16 mouse cellular contexts compared by ENCODE assay signal in genomic region chr13:64405550-64405949, GRCm38 (mm10). TPM values are rescaled to one million over a fixed set of nuclear protein-coding genes. Genes with fewer than 3 reads are reported as not detected.
DNase-seq lines count a peak whose midpoint lies in the region; ATAC-seq lines count a peak whose summit lies in the region.
"Had no signal": no experiment of that assay in that cellular context is flagged by ENCODE, and none has a peak within 500 bp of the region (broad histone marks: within the 10 kb centered on the region; RNA-seq: fewer than 3 reads in every experiment).

No protein-coding gene starts in this region.

- H3K36me3 ChIP-seq in embryonic facial prominence, embryonic 14.5 days (ENCODE audit: control insufficient read depth, insufficient read depth, low read length): no peaks in the 10 kb centered on the region
- H3K36me3 ChIP-seq in embryonic facial prominence, embryonic 10.5 days (replicated peaks): no peaks in the 10 kb centered on the region
- H3K36me3 ChIP-seq in heart, embryonic 15.5 days: no peaks in the 10 kb centered on the region
- H3K36me3 ChIP-seq in limb, embryonic 15.5 days: no peaks in the 10 kb centered on the region
- no peaks in the 10 kb centered on the region for H3K36me3 ChIP-seq in limb, embryonic 10.5 days
- H3K36me3 ChIP-seq in embryonic facial prominence, embryonic 15.5 days: no peaks in the 10 kb centered on the region
- H3K36me3 ChIP-seq: hindbrain, embryonic 10.5 days; midbrain, embryonic 12.5 days had no signal

- no peak overlapping the region for H3K4me2 ChIP-seq in embryonic facial prominence, embryonic 14.5 days (ENCODE audit: low read depth, low read length)
- H3K4me2 ChIP-seq in heart, embryonic 15.5 days: no peak overlapping the region
- H3K4me2 ChIP-seq in limb, embryonic 15.5 days: no peak overlapping the region
- no peak overlapping the region for H3K4me2 ChIP-seq in embryonic facial prominence, embryonic 15.5 days (replicated peaks)
- H3K4me2 ChIP-seq: midbrain, embryonic 12.5 days had no signal

- H3K27me3 ChIP-seq in embryonic facial prominence, embryonic 14.5 days (replicated peaks; ENCODE audit: control insufficient read depth, insufficient read depth, low read length): no peaks in the 10 kb centered on the region
- no peaks in the 10 kb centered on the region for H3K27me3 ChIP-seq in embryonic facial prominence, embryonic 10.5 days (replicated peaks; ENCODE audit: low read depth, poor library complexity, severe bottlenecking)
- H3K27me3 ChIP-seq in heart, embryonic 15.5 days: no peaks in the 10 kb centered on the region
- no peaks in the 10 kb centered on the region for H3K27me3 ChIP-seq in limb, embryonic 15.5 days
- H3K27me3 ChIP-seq in limb, embryonic 10.5 days (ENCODE audit: low read depth, poor library complexity, severe bottlenecking): no peaks in the 10 kb centered on the region
- no peaks in the 10 kb centered on the region for H3K27me3 ChIP-seq in embryonic facial prominence, embryonic 15.5 days
- H3K27me3 ChIP-seq: midbrain, embryonic 12.5 days had no signal

- H3K4me1 ChIP-seq in embryonic facial prominence, embryonic 14.5 days (ENCODE audit: control insufficient read depth, insufficient read depth, low read length): peaks cover 12% of the 10 kb centered on the region; the same call in 1 of the 2 replicates
- peaks cover 11% of the 10 kb centered on the region; the same call in 1 of the 2 replicates for H3K4me1 ChIP-seq in embryonic facial prominence, embryonic 10.5 days
- H3K4me1 ChIP-seq in heart, embryonic 15.5 days (replicated peaks): peaks cover 14% of the 10 kb centered on the region
- peaks cover 12% of the 10 kb centered on the region for H3K4me1 ChIP-seq in limb, embryonic 15.5 days
- H3K4me1 ChIP-seq in limb, embryonic 10.5 days: peaks cover 5% of the 10 kb centered on the region; the same call in 1 of the 2 replicates
- H3K4me1 ChIP-seq in embryonic facial prominence, embryonic 15.5 days: 0 out of 2 replicates have a peak, but pooled peaks cover 9% of the 10 kb centered on the region
- H3K4me1 ChIP-seq: midbrain, embryonic 12.5 days had no signal

- WGBS in embryonic facial prominence, embryonic 14.5 days: 74% methylated on average over 6 of the region's 6 CpGs
- 83% methylated on average over 6 of the region's 6 CpGs for WGBS in embryonic facial prominence, embryonic 10.5 days
- 52% methylated on average over 6 of the region's 6 CpGs for WGBS in heart, embryonic 15.5 days
- 53% methylated on average over 6 of the region's 6 CpGs for WGBS in limb, embryonic 15.5 days
- 84% methylated on average over 6 of the region's 6 CpGs for WGBS in limb, embryonic 10.5 days
- 68% methylated on average over 6 of the region's 6 CpGs for WGBS in embryonic facial prominence, embryonic 15.5 days

- H3K4me3 ChIP-seq in embryonic facial prominence, embryonic 14.5 days (ENCODE audit: low read depth, low read length): no peak overlapping the region
- no peak overlapping the region for H3K4me3 ChIP-seq in embryonic facial prominence, embryonic 10.5 days
- no peak overlapping the region for H3K4me3 ChIP-seq in heart, embryonic 15.5 days
- no peak overlapping the region for H3K4me3 ChIP-seq in limb, embryonic 15.5 days
- H3K4me3 ChIP-seq in limb, embryonic 10.5 days: no peak overlapping the region
- H3K4me3 ChIP-seq in embryonic facial prominence, embryonic 15.5 days (replicated peaks): no peak overlapping the region
- H3K4me3 ChIP-seq: hindbrain, embryonic 10.5 days; midbrain, embryonic 12.5 days had no signal

- no peak for ATAC-seq in embryonic facial prominence, embryonic 14.5 days (ENCODE audit: low read depth)
- no peak for ATAC-seq in heart, embryonic 15.5 days (replicated peaks; ENCODE audit: insufficient number of reproducible peaks, insufficient read depth, low FRiP score, low read depth)
- no peak for ATAC-seq in limb, embryonic 15.5 days (ENCODE audit: insufficient number of reproducible peaks, low FRiP score, low TSS enrichment, low read depth)
- ATAC-seq in embryonic facial prominence, embryonic 15.5 days (ENCODE audit: insufficient number of reproducible peaks, low FRiP score, low TSS enrichment, low read depth): no peak
- ATAC-seq: forebrain, embryonic 14.5 days had no signal

- peak; percentile 11 for DNase-seq in embryonic facial prominence, embryonic 14.5 days (ENCODE audit: low spot score)
- no peak for DNase-seq in embryonic facial prominence, embryonic 10.5 days (ENCODE audit: low spot score)
- DNase-seq in heart, adult 18-20 months: no peak
- no peak for DNase-seq in limb, embryonic 10.5 days (ENCODE audit: low spot score)
- DNase-seq in testis, postnatal 14 days (ENCODE audit: low spot score): no peak
- DNase-seq: B cell, adult 2 months; gastrocnemius, postnatal 25 days had no signal

- H3K9me3 ChIP-seq in embryonic facial prominence, embryonic 14.5 days (ENCODE audit: control insufficient read depth, low read length): no peaks in the 10 kb centered on the region
- no peaks in the 10 kb centered on the region for H3K9me3 ChIP-seq in embryonic facial prominence, embryonic 10.5 days
- H3K9me3 ChIP-seq in heart, embryonic 15.5 days (replicated peaks): no peaks in the 10 kb centered on the region
- H3K9me3 ChIP-seq in limb, embryonic 15.5 days: no peaks in the 10 kb centered on the region
- H3K9me3 ChIP-seq in limb, embryonic 10.5 days (replicated peaks): no peaks in the 10 kb centered on the region
- H3K9me3 ChIP-seq in embryonic facial prominence, embryonic 15.5 days (replicated peaks): no peaks in the 10 kb centered on the region
- H3K9me3 ChIP-seq: hindbrain, embryonic 10.5 days; midbrain, embryonic 12.5 days had no signal

- H3K9ac ChIP-seq in embryonic facial prominence, embryonic 14.5 days (ENCODE audit: low read depth, low read length): no peak overlapping the region
- H3K9ac ChIP-seq in heart, embryonic 15.5 days: no peak overlapping the region
- H3K9ac ChIP-seq in limb, embryonic 15.5 days: no peak overlapping the region
- no peak overlapping the region for H3K9ac ChIP-seq in embryonic facial prominence, embryonic 15.5 days
- H3K9ac ChIP-seq: liver, embryonic 14.5 days; midbrain, embryonic 12.5 days had no signal

- H3K27ac ChIP-seq in embryonic facial prominence, embryonic 14.5 days (replicated peaks; ENCODE audit: low read depth, low read length): no peak overlapping the region
- H3K27ac ChIP-seq in embryonic facial prominence, embryonic 10.5 days (replicated peaks): no peak overlapping the region
- peak overlapping the region; percentile 29; the same call in 1 of the 2 replicates for H3K27ac ChIP-seq in heart, embryonic 15.5 days
- H3K27ac ChIP-seq in limb, embryonic 15.5 days: peak overlapping the region; percentile 38; the same call in 1 of the 2 replicates
- H3K27ac ChIP-seq in limb, embryonic 10.5 days: no peak overlapping the region
- 0 out of 2 replicates have a peak overlapping the region, but pooled peaks have one; percentile 2 for H3K27ac ChIP-seq in embryonic facial prominence, embryonic 15.5 days (replicated peaks)
- H3K27ac ChIP-seq: hindbrain, embryonic 10.5 days; kidney, postnatal 0 days; liver, embryonic 14.5 days; macrophage; midbrain, embryonic 12.5 days had no signal

RNA-seq across cellular contexts. Expression of gene Cdk20, which starts 26.6 kb away (rescaled TPM):
- 11.0 and 11.6 TPM in 2 replicates for polyA plus RNA-seq in embryonic facial prominence, embryonic 14.5 days (2014; fragmentation: Nextera tagmentation; extraction: Ambion mirVana)
- 10.2 and 11.7 TPM in 2 replicates for polyA plus RNA-seq in embryonic facial prominence, embryonic 10.5 days (2016; fragmentation: Nextera tagmentation; extraction: Ambion mirVana)
- polyA plus RNA-seq in heart, embryonic 15.5 days (2015; fragmentation: Nextera tagmentation; extraction: Ambion mirVana): 6.0 and 10.5 TPM in 2 replicates
- total RNA-seq in heart, adult 18-20 months (2021): 1 to 10 TPM; 2.5 to 4.4 TPM
- 13.7 and 16.8 TPM in 2 replicates for polyA plus RNA-seq in limb, embryonic 15.5 days (2015; fragmentation: Nextera tagmentation; extraction: Ambion mirVana)
- polyA plus RNA-seq in limb, embryonic 10.5 days (2016; fragmentation: Nextera tagmentation; extraction: Ambion mirVana): 9.0 and 11.8 TPM in 2 replicates
- polyA plus RNA-seq in embryonic facial prominence, embryonic 15.5 days (2015; fragmentation: Nextera tagmentation; extraction: Ambion mirVana): 14.9 and 16.8 TPM in 2 replicates

RNA-seq across cellular contexts. Expression of gene Ctsl, which starts 34.9 kb away (rescaled TPM):
- polyA plus RNA-seq in embryonic facial prominence, embryonic 14.5 days (2014; fragmentation: Nextera tagmentation; extraction: Ambion mirVana): 213 and 225 TPM in 2 replicates
- polyA plus RNA-seq in embryonic facial prominence, embryonic 10.5 days (2016; fragmentation: Nextera tagmentation; extraction: Ambion mirVana): 121 and 132 TPM in 2 replicates
- 246 and 363 TPM in 2 replicates for polyA plus RNA-seq in heart, embryonic 15.5 days (2015; fragmentation: Nextera tagmentation; extraction: Ambion mirVana)
- 100 to 1,000 TPM; 218 to 254 TPM for total RNA-seq in heart, adult 18-20 months (2021)
- 242 and 254 TPM in 2 replicates for polyA plus RNA-seq in limb, embryonic 15.5 days (2015; fragmentation: Nextera tagmentation; extraction: Ambion mirVana)
- polyA plus RNA-seq in limb, embryonic 10.5 days (2016; fragmentation: Nextera tagmentation; extraction: Ambion mirVana): 100 and 108 TPM in 2 replicates
- 193 and 195 TPM in 2 replicates for polyA plus RNA-seq in embryonic facial prominence, embryonic 15.5 days (2015; fragmentation: Nextera tagmentation; extraction: Ambion mirVana)

Comparison
In these comparisons a context has a peak if more than half of its experiments do, and no peak if none do; other contexts are left out.
1. H3K27ac ChIP-seq: peak in heart, embryonic 15.5 days (single experiment), limb, embryonic 15.5 days (single experiment) and embryonic facial prominence, embryonic 15.5 days (single experiment); none in embryonic facial prominence, embryonic 14.5 days (single experiment), embryonic facial prominence, embryonic 10.5 days (single experiment) and limb, embryonic 10.5 days (single experiment).